Mouse (Mus musculus) T-cell, adult 2 months (primary cell): Measurements from ENCODE around the gene Ccdc187.

ENCODE experiments used
- DNase-seq: peaks from one replicate; pipeline ENCODE4 v3.0.0; 2022; ENCODE audit warnings: low spot score

The Ccdc187 gene

DNA sequence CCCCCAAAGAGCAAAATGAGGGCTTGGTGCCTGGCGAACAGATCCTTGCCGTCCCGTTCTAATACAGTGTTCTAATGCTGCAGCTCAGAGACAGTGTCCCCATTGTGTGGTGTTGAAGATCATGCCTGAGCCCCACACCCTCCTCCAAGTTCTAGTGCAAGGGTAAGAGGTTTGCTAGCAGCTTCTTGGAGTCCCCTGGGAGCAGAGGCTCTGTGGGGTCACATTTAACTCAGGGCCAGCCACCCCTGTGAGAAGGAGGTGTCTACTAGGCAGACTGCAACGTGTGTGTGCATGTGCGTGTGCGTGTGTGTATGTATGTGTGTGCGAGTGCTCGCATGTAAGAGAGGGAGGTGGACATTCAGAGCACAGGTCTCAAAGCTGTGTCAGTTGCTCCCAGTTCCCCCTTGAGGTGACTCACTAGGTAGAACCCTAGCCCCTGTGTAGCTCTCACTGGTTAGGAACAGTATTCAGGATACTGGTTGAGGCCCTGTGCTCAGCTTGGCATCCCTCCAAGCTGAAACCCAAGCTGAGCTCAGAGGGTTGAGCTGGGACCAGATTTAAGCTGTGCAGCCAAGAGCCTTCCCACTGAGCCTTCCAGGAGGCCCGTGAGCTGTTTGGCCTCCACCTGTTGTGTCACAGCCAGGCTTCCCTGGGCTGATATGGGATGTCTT, 22.4 kb upstream of the Ccdc187 start:
- no peak for DNase-seq

DNA sequence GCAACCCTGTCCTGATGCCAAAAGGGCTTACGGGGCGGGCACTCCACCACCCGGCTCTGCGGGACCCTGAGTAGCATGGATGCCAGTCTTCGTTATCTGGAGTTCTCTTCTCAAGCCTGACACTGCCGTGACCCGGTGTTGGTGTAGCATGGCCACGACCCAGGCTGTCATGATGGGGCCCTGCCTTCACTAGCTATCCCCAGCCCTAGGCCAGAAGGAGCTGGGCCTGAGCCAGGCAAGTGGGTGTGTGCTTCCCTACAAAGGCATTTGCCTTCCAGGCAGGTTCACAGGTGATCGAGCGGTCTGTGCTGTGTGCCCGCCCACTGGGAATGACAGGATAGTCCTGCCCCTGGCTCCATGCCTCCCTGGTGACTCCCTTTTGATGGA, 21.6 kb upstream of the Ccdc187 start:
- no peak for DNase-seq

DNA sequence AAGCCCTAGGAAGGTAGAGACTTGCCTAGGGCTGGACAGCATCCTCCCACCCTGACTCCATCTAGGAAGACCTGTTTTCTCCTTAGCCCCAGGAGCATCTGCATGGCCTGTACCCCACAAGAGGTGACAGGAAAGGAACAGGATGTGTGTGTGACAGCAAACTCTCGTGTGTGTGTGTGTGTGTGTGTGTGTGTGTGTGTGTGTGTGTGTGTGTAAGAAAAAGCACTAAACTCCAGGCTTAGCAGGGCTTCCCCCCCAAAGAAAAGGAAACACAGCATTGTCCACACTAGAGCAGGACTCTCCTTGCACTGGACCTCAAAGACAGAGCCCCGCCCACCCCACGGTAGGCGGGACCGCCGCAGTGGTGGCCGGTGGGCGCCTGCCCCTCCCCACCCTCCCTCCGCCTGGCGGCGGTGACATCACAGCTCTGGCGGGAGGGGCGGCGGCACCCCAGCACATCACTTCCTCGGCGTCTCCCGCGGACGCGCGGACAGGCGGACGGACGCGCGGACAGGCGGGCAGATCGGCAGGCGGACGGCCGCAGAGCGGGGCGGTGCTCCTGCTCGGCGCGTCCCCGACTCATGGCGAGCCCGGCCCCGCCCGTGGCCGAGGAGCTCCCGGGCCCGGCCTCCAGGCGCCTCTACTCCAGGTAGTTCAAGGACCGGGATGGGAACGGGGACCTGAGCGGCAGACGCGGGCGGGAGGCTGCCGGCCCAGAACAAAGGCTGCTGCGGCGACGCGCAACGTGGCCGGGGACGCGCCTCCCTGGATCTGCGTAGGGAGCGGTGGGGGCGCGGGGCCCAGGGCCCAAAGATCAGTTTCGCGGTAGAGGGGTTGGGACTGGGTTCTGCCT, 20.9 kb upstream of the Ccdc187 start, which contains the start of gene Gpsm1:
Gpsm1 (plus strand) TSS at position 444 of the 853 bp plus-strand sequence.
- peak; percentile 64 for DNase-seq

DNA sequence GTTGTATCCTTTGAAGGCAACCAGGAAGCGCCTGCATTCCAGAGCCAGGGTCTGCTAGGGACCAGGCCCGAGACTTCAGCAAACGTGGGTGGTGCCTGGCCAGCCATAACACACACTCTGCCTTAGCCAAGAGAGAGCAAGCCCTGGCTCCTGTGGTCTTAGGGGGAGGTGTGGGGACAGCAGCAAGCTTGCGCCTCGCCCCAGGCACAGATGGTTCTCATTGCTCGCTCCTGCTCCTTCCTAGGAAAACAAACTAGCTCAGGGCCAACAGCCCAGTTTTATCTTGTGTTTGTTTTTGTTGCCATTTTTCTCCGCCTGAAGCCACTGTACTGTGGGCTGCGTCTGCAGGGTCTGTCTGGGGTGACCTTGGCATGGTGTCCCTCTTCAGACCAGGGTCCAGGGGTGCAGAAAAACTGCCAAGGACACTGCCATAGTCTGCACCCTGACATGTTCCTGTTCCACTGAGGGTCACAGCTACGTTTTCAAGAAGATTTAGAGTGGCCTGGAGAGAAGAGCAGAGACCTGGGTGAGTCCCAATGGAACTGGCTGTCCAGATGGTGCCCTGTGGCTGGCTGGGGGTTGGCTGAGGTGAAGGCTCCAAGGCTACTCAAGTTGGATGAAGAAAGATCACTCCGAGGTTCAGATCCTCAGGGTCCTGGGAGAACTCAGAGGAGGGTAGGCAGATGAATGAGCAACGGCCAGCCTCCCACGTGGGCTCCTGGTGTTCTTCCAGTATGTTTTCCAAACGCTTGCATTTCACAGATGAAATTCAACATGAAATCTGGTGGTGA, 20.1 kb upstream of the Ccdc187 start:
- DNase-seq, result no peak

DNA sequence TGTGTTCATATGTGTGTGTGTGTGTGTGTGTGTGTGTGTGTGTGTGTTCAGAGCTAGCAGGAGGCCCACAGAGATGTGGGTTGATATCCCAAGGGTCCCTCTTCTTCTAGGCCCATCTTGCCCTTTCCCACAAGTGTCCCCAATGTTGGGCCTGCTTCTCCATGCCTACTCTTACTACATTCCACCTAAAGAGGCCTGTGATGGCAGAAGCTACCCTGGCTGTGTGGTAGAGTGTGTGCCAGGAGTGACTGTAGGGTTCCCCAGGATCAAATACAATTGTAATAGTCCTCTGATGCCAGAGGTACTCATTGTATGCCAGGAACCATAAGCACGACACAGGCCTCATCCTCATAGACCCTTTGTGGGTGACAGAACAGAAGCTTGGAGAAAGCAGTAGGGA, 19.0 kb upstream of the Ccdc187 start:
- no peak for DNase-seq

DNA sequence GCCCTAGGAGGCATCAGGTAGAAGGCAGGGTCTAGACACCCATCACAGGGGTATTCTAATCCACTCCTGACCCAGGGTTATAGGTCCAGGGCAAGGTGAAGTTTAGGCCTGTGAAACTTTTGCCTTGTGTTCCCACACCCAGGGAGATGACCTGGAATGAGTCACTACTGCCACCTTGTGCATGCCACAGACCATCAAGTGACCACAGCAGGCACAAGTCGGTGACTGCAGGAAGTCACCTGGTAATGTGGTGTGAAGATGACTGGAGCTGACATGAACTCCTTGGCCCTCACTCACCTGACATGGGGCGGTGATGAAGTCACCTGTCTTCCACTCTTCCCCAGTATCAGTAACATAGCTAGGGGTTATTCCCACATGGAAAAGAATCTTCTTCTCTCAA, 18.5 kb upstream of the Ccdc187 start:
- DNase-seq, result no peak

DNA sequence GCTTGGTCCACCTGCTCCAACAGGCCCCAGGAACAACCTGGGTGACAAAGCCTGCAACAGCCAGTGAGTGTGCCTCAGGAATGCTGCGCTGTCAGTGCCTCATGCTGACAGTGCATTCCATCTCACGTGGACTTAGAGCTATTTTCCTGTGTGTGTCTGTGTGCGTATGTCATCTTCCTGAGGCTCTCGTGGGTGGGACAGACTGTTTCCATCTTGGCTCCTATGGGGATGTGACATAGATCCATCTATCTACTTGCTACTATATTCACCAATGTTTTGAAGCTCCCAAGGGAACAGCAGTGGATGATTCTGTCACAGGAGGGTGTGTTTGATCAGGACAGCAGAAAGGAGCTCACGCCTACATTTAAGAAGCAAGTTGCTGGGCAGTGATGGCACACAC, 17.6 kb upstream of the Ccdc187 start:
- DNase-seq, result no peak

DNA sequence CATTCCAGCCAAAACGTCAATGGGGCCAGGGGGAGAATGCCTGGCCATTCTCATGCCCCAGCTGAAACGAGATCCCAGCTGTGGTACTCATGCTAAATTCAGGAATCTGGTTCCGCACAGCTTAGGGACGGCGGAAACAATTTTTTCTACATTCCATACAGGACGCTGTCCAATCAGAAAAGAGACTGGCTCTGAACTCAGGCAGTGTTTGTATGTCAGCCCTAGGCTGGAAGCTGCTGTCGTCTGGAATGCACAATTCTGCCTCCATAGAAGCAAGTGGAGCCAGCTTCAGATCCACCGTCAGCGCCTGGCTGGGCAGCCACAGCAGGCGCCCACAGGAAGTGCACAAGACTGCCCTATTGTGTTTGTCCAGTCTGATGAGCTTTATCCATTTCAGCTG, 15.4 kb upstream of the Ccdc187 start:
- no peak for DNase-seq

DNA sequence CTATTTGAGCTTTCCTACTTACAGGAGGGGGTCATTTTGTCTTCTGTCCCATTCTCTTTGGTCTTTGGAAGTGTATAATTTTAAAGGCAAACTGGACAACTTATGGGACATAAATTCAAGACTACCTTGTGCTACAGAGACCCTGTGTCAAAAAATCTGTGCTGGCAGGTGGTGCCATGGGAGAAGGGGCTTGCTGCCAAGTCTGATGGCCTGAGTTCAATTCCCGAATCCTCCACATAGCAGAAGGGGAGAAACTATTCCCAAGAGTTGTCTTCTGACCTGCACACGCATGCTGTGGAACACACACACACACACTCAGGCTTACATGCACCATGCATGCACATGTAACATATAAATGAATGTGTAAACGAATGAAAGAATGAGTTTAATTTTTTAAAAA, 12.3 kb upstream of the Ccdc187 start:
- DNase-seq, result no peak

DNA sequence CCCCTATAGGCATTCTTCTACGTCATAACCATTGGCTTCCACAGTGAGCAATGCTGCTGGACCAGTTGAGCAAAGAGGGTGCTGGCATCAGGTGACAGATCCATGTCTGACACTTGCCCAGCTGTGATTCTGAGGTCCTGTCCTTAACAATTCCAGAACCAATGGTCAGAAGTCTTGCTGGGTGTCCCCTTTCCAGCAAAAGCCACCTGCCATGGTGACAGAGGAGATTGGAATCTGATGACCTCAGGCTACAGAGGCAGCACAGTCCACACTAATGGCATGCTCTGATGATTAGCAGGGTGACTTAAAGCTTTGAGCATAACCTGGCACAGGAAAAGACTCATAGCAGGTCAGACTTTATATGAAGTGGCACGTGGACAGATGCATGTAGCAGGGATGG, 11.2 kb upstream of the Ccdc187 start:
- DNase-seq, result no peak

DNA sequence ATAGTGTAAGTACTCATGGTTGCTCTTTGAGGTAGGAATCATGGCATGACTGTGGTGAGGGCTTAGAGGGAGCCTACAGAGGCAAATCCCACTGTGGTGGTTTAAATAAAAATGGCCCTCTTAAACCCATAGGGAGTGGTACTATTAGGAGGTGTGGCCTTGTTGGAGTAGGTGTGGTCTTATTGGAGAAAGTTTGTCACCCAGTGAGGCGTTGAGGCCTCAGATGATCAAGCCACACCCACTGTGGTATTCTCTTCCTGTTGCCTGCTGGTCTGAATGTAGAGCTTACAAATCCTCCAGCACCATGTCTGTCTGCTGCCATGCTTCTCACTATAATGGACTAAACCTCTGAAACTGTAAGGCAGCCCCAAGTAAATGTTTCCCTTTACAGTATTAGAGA, 10.4 kb upstream of the Ccdc187 start:
- DNase-seq, result no peak

DNA sequence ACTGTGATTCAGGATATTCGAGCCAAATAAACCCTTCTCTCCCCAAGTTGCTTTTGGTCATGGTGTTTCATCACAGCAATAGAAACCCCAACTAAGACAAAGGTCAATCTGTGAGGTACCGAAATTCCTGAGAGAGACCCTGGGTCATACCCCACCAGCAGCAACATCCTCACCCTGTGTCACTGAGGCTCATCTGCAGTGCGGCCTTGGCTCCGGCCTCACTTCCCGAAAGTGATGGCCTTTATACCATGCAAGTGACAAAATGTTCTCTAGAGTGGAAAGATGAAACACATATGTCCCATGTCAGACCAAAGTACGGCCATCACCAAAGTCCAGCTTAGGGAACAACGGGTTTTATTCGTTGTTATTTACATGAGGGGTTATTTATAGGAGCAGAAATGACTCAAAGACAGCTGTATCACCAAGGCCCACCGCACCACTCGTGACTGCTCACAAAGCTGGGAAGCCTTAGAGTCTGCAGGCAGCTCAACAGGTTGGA, 7.7 kb upstream of the Ccdc187 start:
- DNase-seq, result no peak

DNA sequence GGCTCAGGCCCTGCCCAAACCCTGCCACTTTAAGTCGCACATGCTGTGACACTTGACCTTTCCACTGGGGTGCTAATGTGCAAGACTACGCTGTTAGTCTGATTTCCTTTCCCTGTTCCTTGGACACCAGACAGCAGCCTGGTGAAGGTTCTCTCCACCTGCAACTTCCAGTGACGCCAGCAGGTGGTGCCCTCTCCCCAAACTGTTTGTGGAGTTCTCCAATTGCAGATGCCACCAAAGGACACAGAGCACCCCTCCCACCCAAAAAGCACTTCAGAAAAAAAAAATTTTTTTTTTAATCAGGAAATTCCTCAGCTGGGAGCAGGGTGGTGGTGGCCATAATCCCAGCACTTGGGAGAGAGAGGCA, 6.4 kb upstream of the Ccdc187 start:
- DNase-seq, result peak; percentile 67

DNA sequence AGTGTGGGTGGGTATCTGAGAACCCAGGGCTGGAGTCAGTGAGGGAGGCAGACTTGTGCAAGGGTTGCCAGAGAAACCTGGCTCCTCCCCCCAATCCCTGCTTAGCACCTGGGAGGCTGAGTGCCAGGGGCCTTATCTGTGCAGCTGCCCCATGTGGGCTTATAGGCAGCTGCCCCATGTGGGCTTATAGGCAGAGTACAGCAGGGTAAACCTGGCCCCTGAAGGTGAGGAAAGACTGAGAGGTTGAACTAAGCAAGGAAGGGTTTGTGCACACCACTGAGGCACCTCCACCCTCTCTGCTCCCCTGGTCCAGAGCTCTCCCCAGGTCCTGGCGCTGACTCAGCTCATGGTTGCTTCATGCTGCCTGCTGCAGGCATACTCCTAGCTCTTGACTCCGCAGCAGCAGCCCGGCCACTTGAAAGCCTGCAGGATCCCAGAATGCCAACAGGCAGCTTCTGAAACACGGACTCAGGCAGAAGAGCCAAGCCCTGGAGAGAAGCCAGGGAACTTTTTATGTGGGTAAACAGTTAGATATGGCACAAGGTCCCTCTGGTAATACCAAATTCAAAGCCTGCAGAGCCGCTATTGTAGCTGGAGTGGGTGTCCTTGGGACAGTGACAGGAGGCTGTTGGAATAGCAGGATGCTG, 5.9 kb upstream of the Ccdc187 start:
- no peak for DNase-seq

DNA sequence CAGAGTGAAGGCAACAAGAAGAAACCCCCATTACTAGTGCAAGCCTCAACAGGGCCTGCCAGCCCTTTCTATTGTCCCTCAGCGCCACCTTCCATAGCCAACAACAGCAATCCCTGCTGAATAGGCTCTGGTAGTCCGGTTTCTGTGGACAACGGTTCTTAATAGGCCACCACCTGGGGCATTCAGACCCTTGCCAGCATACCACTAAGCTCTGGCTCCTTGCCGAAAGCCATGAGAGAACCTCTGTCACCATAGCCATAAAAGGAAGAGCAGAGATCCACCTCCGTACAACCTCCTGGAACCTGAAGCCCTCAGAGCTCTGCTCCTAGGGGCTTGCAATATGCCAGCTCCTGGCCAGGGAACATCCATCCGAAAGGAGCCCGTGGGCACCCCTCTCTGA, 5.0 kb upstream of the Ccdc187 start:
- DNase-seq, result no peak

DNA sequence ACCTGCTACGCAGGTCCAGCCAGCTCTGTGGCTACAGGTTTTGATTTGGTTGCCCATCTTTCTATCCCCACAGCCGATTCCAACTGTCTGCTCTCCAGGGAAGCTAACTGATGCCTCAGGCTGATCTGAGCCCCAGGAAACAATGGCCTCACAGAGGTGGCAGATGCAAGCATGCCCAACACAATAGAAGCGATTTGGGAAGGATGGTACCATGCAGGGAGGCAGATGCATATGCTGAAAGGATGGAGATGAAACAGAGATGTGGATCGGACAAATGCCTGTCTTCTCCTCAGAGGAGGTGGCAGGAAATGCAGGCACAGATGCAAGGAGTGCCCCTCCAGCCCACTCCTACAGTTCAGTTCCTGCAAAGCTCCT, 4.5 kb upstream of the Ccdc187 start:
- no peak for DNase-seq

DNA sequence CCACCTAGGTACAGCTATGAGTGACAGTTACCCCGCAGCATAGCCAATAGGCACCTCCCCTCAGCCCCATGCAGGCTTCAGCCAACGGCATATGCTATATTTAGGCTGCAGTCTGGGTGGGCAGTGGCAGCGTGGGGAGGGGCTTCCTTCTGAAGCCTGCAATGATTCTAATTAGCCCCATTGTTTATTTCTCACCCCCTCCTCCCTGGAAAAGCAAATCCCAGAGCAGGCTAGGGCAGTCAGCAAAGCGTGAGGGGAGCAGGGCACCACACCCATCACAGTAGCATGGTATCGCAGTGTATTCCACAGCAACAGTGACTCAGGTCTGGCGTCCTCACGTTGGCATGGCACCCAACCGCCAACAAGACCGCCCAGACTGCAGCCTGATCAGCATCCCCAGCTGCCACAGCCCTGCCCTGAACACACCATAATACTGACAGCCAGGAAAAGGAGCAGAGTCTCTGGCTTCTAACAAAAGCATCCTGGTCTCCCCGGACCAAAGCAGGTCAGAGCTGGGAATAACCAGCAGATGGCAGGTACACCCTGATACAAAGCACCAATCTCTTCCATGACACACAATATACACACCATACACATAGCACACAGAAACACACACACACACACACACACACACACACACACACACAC, 4.0 kb upstream of the Ccdc187 start:
- no peak for DNase-seq

DNA sequence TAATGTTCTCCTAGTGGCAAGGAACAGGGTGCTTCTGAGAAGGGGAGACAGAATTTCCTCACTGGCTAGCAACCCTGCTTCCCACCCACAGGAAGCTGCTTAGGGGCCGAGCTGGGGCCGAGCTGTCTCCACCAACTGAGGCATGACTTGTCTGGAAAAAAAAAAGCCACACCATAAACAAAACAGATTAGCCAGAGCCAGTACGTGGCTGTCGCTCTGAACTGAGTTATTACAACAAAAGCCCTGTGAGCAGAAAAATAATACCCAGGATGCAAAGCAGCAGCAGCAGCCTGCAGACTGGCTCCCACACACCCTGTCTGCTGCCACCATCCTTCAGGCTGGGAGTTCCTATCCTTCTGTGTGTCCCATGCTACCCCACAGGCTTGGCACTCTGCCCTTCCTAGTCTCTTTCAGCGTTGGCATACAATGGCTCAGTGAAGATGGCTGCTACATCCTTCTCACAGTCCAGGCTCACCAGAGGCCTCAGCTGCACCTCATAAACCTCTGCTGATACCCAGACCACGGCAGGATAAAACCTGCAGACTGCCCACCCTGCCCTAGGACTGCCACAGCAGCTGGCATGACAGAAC, 2.3 kb upstream of the Ccdc187 start:
- DNase-seq, result no peak

DNA sequence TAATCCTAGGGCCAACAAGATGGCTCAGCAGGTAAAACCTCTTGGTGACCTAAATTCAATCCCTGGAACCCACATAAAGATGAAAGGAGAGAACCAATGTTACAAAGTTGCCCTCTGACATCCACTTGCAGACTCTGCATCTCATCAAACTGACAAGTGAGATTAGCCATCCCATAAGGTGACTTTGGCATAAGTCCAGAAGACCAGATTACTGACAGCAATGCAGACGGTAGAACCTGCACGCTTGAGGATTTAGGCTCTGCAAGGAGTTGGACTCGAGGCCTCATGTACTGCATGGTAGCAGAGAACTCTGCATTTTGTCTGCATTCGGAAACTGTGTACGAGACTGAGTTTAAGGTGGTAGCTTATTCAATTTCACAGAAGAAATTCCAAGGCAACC, 4.2 kb downstream of the Ccdc187 start:
- no peak for DNase-seq

DNA sequence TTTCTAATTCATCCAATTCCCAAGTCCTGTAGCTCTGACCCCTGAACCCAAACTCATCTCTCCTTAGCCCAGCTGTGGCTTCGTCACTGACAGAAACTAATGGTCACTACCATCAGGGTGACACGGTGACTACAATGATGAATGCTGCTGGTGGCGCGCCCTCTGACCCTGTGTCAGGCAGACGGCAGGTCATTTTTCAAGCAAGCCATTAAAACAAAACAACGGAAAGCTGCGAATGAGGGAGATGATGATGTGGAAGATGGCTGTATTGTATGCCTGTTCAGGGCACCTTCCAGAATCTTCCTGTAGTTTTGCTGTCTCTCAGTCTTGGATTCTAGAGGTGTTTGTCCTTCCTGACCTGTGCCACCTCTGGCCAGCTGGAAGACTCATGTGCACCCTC, 8.0 kb downstream of the Ccdc187 start:
- no peak for DNase-seq

DNA sequence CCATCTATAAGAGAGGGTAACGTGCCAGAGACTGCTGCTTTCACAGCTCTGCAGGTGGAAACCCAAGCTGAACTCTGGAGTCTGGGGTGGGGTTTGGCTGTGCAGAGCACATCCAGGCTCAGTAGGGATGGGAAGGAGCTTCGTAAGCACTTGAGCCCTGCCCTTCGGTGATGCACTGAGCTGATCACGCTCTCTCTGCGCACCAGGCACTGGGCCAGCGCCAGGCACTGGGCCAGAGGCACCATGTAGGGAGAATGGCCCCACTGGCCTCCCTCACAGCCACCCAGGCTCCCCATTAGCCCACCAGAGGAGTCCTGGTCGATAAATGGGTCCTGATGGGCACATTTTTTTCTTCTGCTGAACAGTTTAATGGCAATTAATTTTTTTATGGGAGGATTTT, 8.6 kb downstream of the Ccdc187 start:
- DNase-seq, result no peak
